Mouse (Mus musculus) megakaryocyte-erythroid progenitor cell, adult 5 weeks (primary cell): ENCODE results near the gene Hadha. TPM values are rescaled to one million over a fixed set of nuclear protein-coding genes. Genes with fewer than 3 reads are reported as not detected.

ENCODE experiments used
- polyA plus RNA-seq: library from polyadenylated mRNA; stranded (reverse); fragments of >175 nt; gene quantifications from 2 replicates; pipeline ENCODE4 v1.2.3, GENCODE M21; 2012

The Hadha gene
- polyA plus RNA-seq = 36.5 and 39.9 TPM in 2 replicates

GRCm38 (mm10) chr5:30154474-30155394 is at the start of gene Hadha, which contains the start of gene Hadhb:
Gene Hadha, minus strand, starts transcription at chr5:30155162.
Gene Hadhb, plus strand, starts transcription at chr5:30155248.

GRCm38 (mm10) chr5:30105668-30106300 is 49.2 kb downstream of the Hadha start, which contains the start of gene 3110082J24Rik:
Gene 3110082J24Rik, minus strand, starts transcription at chr5:30106086.

GRCm38 (mm10) chr5:30104841-30105667 is 49.9 kb downstream of the Hadha start, which contains the start of gene Garem2:
Gene Garem2, plus strand, starts transcription at chr5:30105161.

GRCm38 (mm10) chr5:30072825-30073821 is 81.8 kb downstream of the Hadha start, which contains the start of gene Tyms:
Gene Tyms, minus strand, starts transcription at chr5:30073617.

Other genes with a start within 250 kb of the Hadha start
- gene Il6, start 142.0 kb downstream of the Hadha start, polyA plus RNA-seq = 0.17 TPM in 1 of 2 replicates, not detected in the other
- 19.0 and 26.2 TPM in 2 replicates for gene Tyms, start 81.5 kb downstream of the Hadha start, polyA plus RNA-seq
- gene Garem2, start 50.0 kb downstream of the Hadha start, polyA plus RNA-seq = 0.02 and 0.15 TPM in 2 replicates
- not detected in 2 replicates for gene 3110082J24Rik, start 49.1 kb downstream of the Hadha start, polyA plus RNA-seq
- gene Hadhb, start 86 bp upstream of the Hadha start, polyA plus RNA-seq = 33.1 and 37.9 TPM in 2 replicates
- gene Adgrf3, start 50.6 kb upstream of the Hadha start, polyA plus RNA-seq = 0.03 and 0.11 TPM in 2 replicates
- 0.73 and 1.8 TPM in 2 replicates for gene Selenoi, start 77.4 kb upstream of the Hadha start, polyA plus RNA-seq
- 0.03 TPM in 1 of 2 replicates, not detected in the other for gene Drc1, start 126.2 kb upstream of the Hadha start, polyA plus RNA-seq